Mouse (Mus musculus): ENCODE results near the gene Efs.
"Not testable (repeated sequence)": the region's sequence is repeated elsewhere in the genome, so short reads cannot be mapped to it uniquely, and the experiment has no call there.

GRCm38 (mm10) chr14:54972786-54973185, 46.9 kb upstream of the Efs start:
- TF ChIP-seq CTCF (IDR thresholded peaks at IDR 0.05); EP300 (IDR thresholded peaks at IDR 0.05; ENCODE audit: insufficient read depth, low read depth, low read length): not testable (repeated sequence)
- TF ChIP-seq POLR2A (IDR thresholded peaks at IDR 0.05; ENCODE audit: insufficient read depth, low read depth, low read length): peak; percentile 46; the same call in 1 of the 2 replicates

All from heart, adult 2 months (tissue).